Mouse (Mus musculus): ENCODE results near the gene Pbx4. TPM values are rescaled to one million over a fixed set of nuclear protein-coding genes. Genes with fewer than 3 reads are reported as not detected.

Pbx4 gene
- polyA plus RNA-seq, 1 experiment from 2014 or later = 48.7 TPM

- Histone ChIP-seq H3K4me2 (ENCODE audit: low read depth, low read length, severe bottlenecking) (no peak overlapping the region), H3K27ac (ENCODE audit: low read depth, low read length) (no peak overlapping the region), H3K36me3 (ENCODE audit: control insufficient read depth, insufficient read depth, low read length) (peaks cover 45% of the 10 kb centered on the region), H3K9ac (ENCODE audit: low read length) (no peak overlapping the region), H3K4me1 (replicated peaks; ENCODE audit: control insufficient read depth, insufficient read depth, low read length) (peaks cover 2% of the 10 kb centered on the region; the same call in 1 of the 2 replicates), H3K9me3 (ENCODE audit: control insufficient read depth, low read length) (no peaks in the 10 kb centered on the region), H3K4me3 (ENCODE audit: low read depth, low read length) (no peak overlapping the region), H3K27me3 (ENCODE audit: control insufficient read depth, insufficient read depth, low read length) (no peaks in the 10 kb centered on the region)
- 97% methylated on average over 10 of the region's 10 CpGs for WGBS
- no peak for DNase-seq (ENCODE audit: low spot score)
- no peak for ATAC-seq (replicated peaks; ENCODE audit: low FRiP score)
Observed at GRCm38 (mm10) chr8:69805086-69805485, 27.2 kb upstream of the Pbx4 start.

- ATAC-seq (replicated peaks; ENCODE audit: low FRiP score) (no peak), DNase-seq (ENCODE audit: low spot score) (no peak)
- peaks cover 2% of the 10 kb centered on the region; the same call in 1 of the 2 replicates for H3K4me1 ChIP-seq (replicated peaks; ENCODE audit: control insufficient read depth, insufficient read depth, low read length)
- no peak overlapping the region for H3K9ac ChIP-seq (ENCODE audit: low read length)
- H3K27me3 ChIP-seq (ENCODE audit: control insufficient read depth, insufficient read depth, low read length) = no peaks in the 10 kb centered on the region
- no peak overlapping the region for H3K4me2 ChIP-seq (ENCODE audit: low read depth, low read length, severe bottlenecking)
- H3K9me3 ChIP-seq (ENCODE audit: control insufficient read depth, low read length) = no peaks in the 10 kb centered on the region
- H3K36me3 ChIP-seq (ENCODE audit: control insufficient read depth, insufficient read depth, low read length) = peaks cover 40% of the 10 kb centered on the region
- no peak overlapping the region for H3K4me3 ChIP-seq (ENCODE audit: low read depth, low read length)
- no peak overlapping the region for H3K27ac ChIP-seq (ENCODE audit: low read depth, low read length)
- WGBS = 94% methylated on average over 9 of the region's 9 CpGs
Observed at GRCm38 (mm10) chr8:69805491-69805890, 26.8 kb upstream of the Pbx4 start.

DNA sequence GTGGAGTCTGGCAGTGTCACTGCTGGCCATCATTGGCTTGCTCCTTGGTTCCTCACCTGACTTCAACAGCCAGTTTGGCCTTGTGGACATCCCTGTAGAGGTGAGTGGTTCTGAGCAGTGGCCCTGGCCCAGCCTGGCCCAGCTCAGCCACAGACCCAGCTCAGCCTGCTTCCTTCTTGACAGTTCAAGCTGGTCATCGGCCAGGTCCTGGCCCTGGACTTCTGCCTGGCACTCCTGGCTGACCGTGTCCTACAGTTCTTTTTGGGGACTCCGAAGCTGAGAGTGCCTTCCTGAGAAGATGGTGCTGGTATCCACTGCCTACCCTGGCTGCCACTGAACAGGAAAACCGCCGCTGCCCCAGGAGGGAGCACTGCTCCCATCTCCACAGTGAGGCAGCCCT lies 25.1 kb upstream of the Pbx4 start:
- Histone ChIP-seq H3K9me3 (ENCODE audit: control insufficient read depth, low read length) (no peaks in the 10 kb centered on the region), H3K9ac (ENCODE audit: low read length) (no peak overlapping the region), H3K4me3 (ENCODE audit: low read depth, low read length) (no peak overlapping the region), H3K4me2 (ENCODE audit: low read depth, low read length, severe bottlenecking) (no peak overlapping the region), H3K4me1 (replicated peaks; ENCODE audit: control insufficient read depth, insufficient read depth, low read length) (peaks cover 2% of the 10 kb centered on the region; the same call in 1 of the 2 replicates), H3K36me3 (ENCODE audit: control insufficient read depth, insufficient read depth, low read length) (peaks cover 37% of the 10 kb centered on the region), H3K27me3 (ENCODE audit: control insufficient read depth, insufficient read depth, low read length) (no peaks in the 10 kb centered on the region), H3K27ac (ENCODE audit: low read depth, low read length) (no peak overlapping the region)
- 92% methylated on average over 5 of the region's 5 CpGs for WGBS
- no peak for DNase-seq (ENCODE audit: low spot score)
- ATAC-seq (replicated peaks; ENCODE audit: low FRiP score) = no peak

DNA sequence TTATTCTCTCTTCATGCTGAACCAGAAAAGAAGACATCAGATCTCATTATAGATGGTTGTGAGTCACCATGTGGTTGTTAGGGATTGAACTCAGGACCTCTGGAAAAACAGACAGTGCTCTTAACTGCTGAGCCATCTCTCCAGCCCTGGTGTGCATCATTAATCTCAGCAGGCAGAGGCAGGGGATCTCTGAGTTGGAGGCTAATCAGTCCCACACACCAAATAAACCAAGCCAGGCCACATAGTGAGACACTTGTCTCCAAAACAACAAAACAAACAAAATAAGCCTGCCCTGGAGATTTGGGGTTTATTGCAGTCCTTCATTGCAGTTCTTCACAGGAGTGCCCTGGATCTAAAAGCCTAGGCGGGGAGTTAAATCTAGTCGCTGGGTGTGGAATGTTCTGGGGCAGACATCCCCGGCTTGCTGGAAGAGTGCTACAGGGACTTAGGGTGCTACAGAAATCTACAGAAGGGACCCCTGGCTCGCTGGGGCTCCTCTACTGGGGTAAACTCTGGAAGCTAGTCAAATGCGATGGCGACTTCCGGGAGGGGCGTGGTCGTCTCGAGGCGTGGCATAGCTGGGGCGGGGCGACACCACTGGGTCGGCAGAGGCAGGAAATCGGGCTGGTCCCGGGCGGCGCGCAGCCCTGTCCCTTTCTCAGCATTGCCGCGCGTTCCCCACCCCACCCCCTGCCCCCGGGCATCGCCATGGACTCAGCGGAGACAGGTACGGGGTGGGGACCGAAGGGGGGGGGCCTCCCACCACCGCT lies 24.0 kb upstream of the Pbx4 start, which contains the start of gene Gmip:
TSS of gene Gmip (plus strand) at position 586 of the 770 bp plus-strand sequence.
- H3K36me3 ChIP-seq (ENCODE audit: control insufficient read depth, insufficient read depth, low read length) = peaks cover 32% of the 10 kb centered on the region
- H3K27ac ChIP-seq (ENCODE audit: low read depth, low read length) = no peak within 1 kb of the TSS
- WGBS = 7% methylated on average over 25 of the region's 28 CpGs
- ATAC-seq (replicated peaks; ENCODE audit: low FRiP score) (peak; percentile 86), DNase-seq (ENCODE audit: low spot score) (peak; percentile 87)
- H3K9ac ChIP-seq (ENCODE audit: low read length) = peak within 1 kb of the TSS; percentile 61
- no peaks in the 10 kb centered on the region for H3K27me3 ChIP-seq (ENCODE audit: control insufficient read depth, insufficient read depth, low read length)
- H3K4me2 ChIP-seq (ENCODE audit: low read depth, low read length, severe bottlenecking) = peak within 1 kb of the TSS; percentile 82
- H3K4me1 ChIP-seq (replicated peaks; ENCODE audit: control insufficient read depth, insufficient read depth, low read length) = peaks cover 2% of the 10 kb centered on the region; the same call in 1 of the 2 replicates
- H3K9me3 ChIP-seq (ENCODE audit: control insufficient read depth, low read length) = no peaks in the 10 kb centered on the region
- peak within 1 kb of the TSS; percentile 43 for H3K4me3 ChIP-seq (ENCODE audit: low read depth, low read length)

- Histone ChIP-seq H3K4me3 (ENCODE audit: low read depth, low read length) (peak overlapping the region; percentile 43), H3K9ac (ENCODE audit: low read length) (peak overlapping the region; percentile 61), H3K4me1 (replicated peaks; ENCODE audit: control insufficient read depth, insufficient read depth, low read length) (peaks cover 2% of the 10 kb centered on the region; the same call in 1 of the 2 replicates), H3K27ac (ENCODE audit: low read depth, low read length) (no peak overlapping the region), H3K27me3 (ENCODE audit: control insufficient read depth, insufficient read depth, low read length) (no peaks in the 10 kb centered on the region), H3K36me3 (ENCODE audit: control insufficient read depth, insufficient read depth, low read length) (peaks cover 27% of the 10 kb centered on the region), H3K4me2 (ENCODE audit: low read depth, low read length, severe bottlenecking) (peak overlapping the region; percentile 82), H3K9me3 (ENCODE audit: control insufficient read depth, low read length) (no peaks in the 10 kb centered on the region)
- 7% methylated on average over 23 of the region's 23 CpGs for WGBS
- ATAC-seq (replicated peaks; ENCODE audit: low FRiP score) = peak; percentile 63
- peak; percentile 59 for DNase-seq (ENCODE audit: low spot score)
Observed at GRCm38 (mm10) chr8:69808864-69809403, 23.4 kb upstream of the Pbx4 start.

GRCm38 (mm10) chr8:69809820-69810219 lies 22.5 kb upstream of the Pbx4 start:
- ATAC-seq (replicated peaks; ENCODE audit: low FRiP score) (no peak), DNase-seq (ENCODE audit: low spot score) (no peak)
- H3K9ac ChIP-seq (ENCODE audit: low read length) = no peak overlapping the region
- H3K4me1 ChIP-seq (replicated peaks; ENCODE audit: control insufficient read depth, insufficient read depth, low read length) = peaks cover 2% of the 10 kb centered on the region; the same call in 1 of the 2 replicates
- H3K27ac ChIP-seq (ENCODE audit: low read depth, low read length) = no peak overlapping the region
- no peak overlapping the region for H3K4me2 ChIP-seq (ENCODE audit: low read depth, low read length, severe bottlenecking)
- H3K27me3 ChIP-seq (ENCODE audit: control insufficient read depth, insufficient read depth, low read length) = no peaks in the 10 kb centered on the region
- peaks cover 25% of the 10 kb centered on the region for H3K36me3 ChIP-seq (ENCODE audit: control insufficient read depth, insufficient read depth, low read length)
- no peaks in the 10 kb centered on the region for H3K9me3 ChIP-seq (ENCODE audit: control insufficient read depth, low read length)
- H3K4me3 ChIP-seq (ENCODE audit: low read depth, low read length) = no peak overlapping the region
- WGBS = 68% methylated on average over 3 of the region's 3 CpGs

GRCm38 (mm10) chr8:69814881-69815280 lies 17.4 kb upstream of the Pbx4 start:
- H3K4me2 ChIP-seq (ENCODE audit: low read depth, low read length, severe bottlenecking) = no peak overlapping the region
- no peak overlapping the region for H3K9ac ChIP-seq (ENCODE audit: low read length)
- ATAC-seq (replicated peaks; ENCODE audit: low FRiP score) (no peak), DNase-seq (ENCODE audit: low spot score) (no peak)
- H3K4me1 ChIP-seq (replicated peaks; ENCODE audit: control insufficient read depth, insufficient read depth, low read length) = no peaks in the 10 kb centered on the region
- H3K9me3 ChIP-seq (ENCODE audit: control insufficient read depth, low read length) = no peaks in the 10 kb centered on the region
- no peak overlapping the region for H3K27ac ChIP-seq (ENCODE audit: low read depth, low read length)
- no peak overlapping the region for H3K4me3 ChIP-seq (ENCODE audit: low read depth, low read length)
- no peaks in the 10 kb centered on the region for H3K27me3 ChIP-seq (ENCODE audit: control insufficient read depth, insufficient read depth, low read length)
- 90% methylated on average over 2 of the region's 2 CpGs for WGBS
- H3K36me3 ChIP-seq (ENCODE audit: control insufficient read depth, insufficient read depth, low read length) = peaks cover 2% of the 10 kb centered on the region; the same call in 1 of the 2 replicates

GRCm38 (mm10) chr8:69815396-69815795 lies 16.9 kb upstream of the Pbx4 start:
- H3K4me3 ChIP-seq (ENCODE audit: low read depth, low read length) = no peak overlapping the region
- 92% methylated on average over 4 of the region's 4 CpGs for WGBS
- H3K36me3 ChIP-seq (ENCODE audit: control insufficient read depth, insufficient read depth, low read length) = peaks cover 2% of the 10 kb centered on the region; the same call in 1 of the 2 replicates
- H3K9ac ChIP-seq (ENCODE audit: low read length) = no peak overlapping the region
- DNase-seq (ENCODE audit: low spot score) (no peak), ATAC-seq (replicated peaks; ENCODE audit: low FRiP score) (no peak)
- H3K4me2 ChIP-seq (ENCODE audit: low read depth, low read length, severe bottlenecking) = no peak overlapping the region
- no peaks in the 10 kb centered on the region for H3K9me3 ChIP-seq (ENCODE audit: control insufficient read depth, low read length)
- H3K27me3 ChIP-seq (ENCODE audit: control insufficient read depth, insufficient read depth, low read length) = no peaks in the 10 kb centered on the region
- no peaks in the 10 kb centered on the region for H3K4me1 ChIP-seq (replicated peaks; ENCODE audit: control insufficient read depth, insufficient read depth, low read length)
- no peak overlapping the region for H3K27ac ChIP-seq (ENCODE audit: low read depth, low read length)

Measured in forebrain, embryonic 11.5 days (tissue).